Mouse (Mus musculus) forebrain, postnatal 0 days (tissue): ENCODE measurements around the gene Mtmr3. TPM values are rescaled to one million over a fixed set of nuclear protein-coding genes. Genes with fewer than 3 reads are reported as not detected.

ENCODE experiments used
- ATAC-seq: fragments of 200-750 bp; cut with Nextera tagmentation; 2 replicates; pipeline ENCODE4 v1.8.0; 2017; ENCODE audit warnings: mild to moderate bottlenecking, moderate library complexity
- DNase-seq: peaks from one replicate; pipeline ENCODE4 v3.0.0-alpha.2; 2015
- H3K27ac ChIP-seq: fragments of 300-500 bp; sonication (generic); 2 replicates; pipeline ENCODE4 v1.5.1; 2014; ENCODE audit warnings: low read depth, mild to moderate bottlenecking, antibody characterized with exemption, low read length, moderate library complexity, mixed read lengths
- H3K27me3 ChIP-seq: fragments of 300-500 bp; sonication (generic); 2 replicates; pipeline ENCODE4 v1.6.1; 2014; ENCODE audit warnings: mild to moderate bottlenecking, low read length, mixed read lengths; ENCODE audit not compliant: insufficient read depth
- H3K36me3 ChIP-seq: fragments of 300-500 bp; sonication (generic); 2 replicates; pipeline ENCODE4 v1.6.1; 2014; ENCODE audit warnings: mild to moderate bottlenecking, moderate library complexity; ENCODE audit not compliant: insufficient read depth
- H3K4me1 ChIP-seq: fragments of 300-500 bp; sonication (generic); 2 replicates; pipeline ENCODE4 v1.6.1; 2014; ENCODE audit warnings: antibody characterized with exemption; ENCODE audit not compliant: insufficient read depth
- H3K4me2 ChIP-seq: fragments of 300-500 bp; sonication (generic); 2 replicates; pipeline ENCODE4 v1.6.1; 2014; ENCODE audit warnings: low read depth, mild to moderate bottlenecking, moderate library complexity
- H3K4me3 ChIP-seq: fragments of 300-500 bp; sonication (generic); 2 replicates; pipeline ENCODE4 v1.5.1; 2014; ENCODE audit warnings: low read depth, low read length, mixed read lengths
- H3K9ac ChIP-seq: fragments of 300-500 bp; sonication (generic); 2 replicates; pipeline ENCODE4 v1.6.1; 2014; ENCODE audit warnings: mild to moderate bottlenecking
- H3K9me3 ChIP-seq: fragments of 300-500 bp; sonication (generic); 2 replicates; pipeline ENCODE4 v1.6.1; 2016; ENCODE audit warnings: low read length
- CTCF ChIP-seq: sonication (generic); IDR thresholded peaks from 2 replicates; pipeline ENCODE4 v1.5.1; 2016; ENCODE audit warnings: antibody characterized with exemption, control low read depth, low read depth
- WGBS: fragments of 180-500 bp; shearing (Covaris S2); extraction: QIAGEN DNeasy Blood & Tissue Kit; methylation state at CpG from one replicate; pipeline ENCODE4 v1.1.7; 2014; 5-methylcytosine and 5-hydroxymethylcytosine counted together
- polyA plus RNA-seq: library from polyadenylated mRNA; unstranded; fragments of >200 nt; fragmentation: Nextera tagmentation; extraction: Ambion mirVana; gene quantifications from 2 replicates; pipeline ENCODE4 v1.2.1, GENCODE M21; 2015
- total RNA-seq: library from RNA; depleted of rRNA; stranded (reverse); fragments of >200 nt; gene quantifications from 2 replicates; pipeline ENCODE4 v1.2.3, GENCODE M21; 2014

The Mtmr3 gene
- total and polyA plus RNA-seq, 2 experiments from 2014 or later = 28.4 to 93.4 TPM

- Histone ChIP-seq H3K27ac (no peak overlapping the region), H3K27me3 (no peaks in the 10 kb centered on the region), H3K9ac (no peak overlapping the region), H3K9me3 (no peaks in the 10 kb centered on the region), H3K36me3 (no peaks in the 10 kb centered on the region), H3K4me2 (no peak overlapping the region), H3K4me1 (no peaks in the 10 kb centered on the region), H3K4me3 (no peak overlapping the region)
- TF ChIP-seq CTCF = no peak
- DNase-seq = no peak
- no peak for ATAC-seq
- 72% methylated on average over 4 of the region's 4 CpGs for WGBS
Measured at GRCm38 (mm10) chr11:4621866-4622265, 27.2 kb upstream of the Mtmr3 start.

- 60% methylated on average over 13 of the region's 13 CpGs for WGBS
- ATAC-seq (no peak), DNase-seq (no peak)
- Histone ChIP-seq H3K9me3 (no peaks in the 10 kb centered on the region), H3K27me3 (no peaks in the 10 kb centered on the region), H3K4me2 (no peak overlapping the region), H3K36me3 (no peaks in the 10 kb centered on the region), H3K4me3 (no peak overlapping the region), H3K9ac (no peak overlapping the region), H3K27ac (no peak overlapping the region), H3K4me1 (no peaks in the 10 kb centered on the region)
- no peak for TF ChIP-seq CTCF
Measured at GRCm38 (mm10) chr11:4620501-4621108, 25.9 kb upstream of the Mtmr3 start.

- H3K4me3 ChIP-seq = no peak within 1 kb of the TSS
- no peaks in the 10 kb centered on the region for H3K4me1 ChIP-seq
- no peaks in the 10 kb centered on the region for H3K9me3 ChIP-seq
- no peak within 1 kb of the TSS for H3K4me2 ChIP-seq
- 83% methylated on average over 16 of the region's 16 CpGs for WGBS
- DNase-seq (no peak), ATAC-seq (no peak)
- no peak within 1 kb of the TSS for H3K27ac ChIP-seq
- H3K9ac ChIP-seq = no peak within 1 kb of the TSS
- H3K36me3 ChIP-seq = no peaks in the 10 kb centered on the region
- TF ChIP-seq CTCF = no peak
- H3K27me3 ChIP-seq = no peaks in the 10 kb centered on the region
Measured at GRCm38 (mm10) chr11:4620017-4620485, 25.4 kb upstream of the Mtmr3 start, which contains the start of gene Gm11032. Gene Gm11032, plus strand, starts transcription at chr11:4620067.

GRCm38 (mm10) chr11:4611904-4612303, 17.2 kb upstream of the Mtmr3 start:
- Histone ChIP-seq H3K9ac (no peak overlapping the region), H3K4me2 (no peak overlapping the region), H3K9me3 (no peaks in the 10 kb centered on the region), H3K27ac (no peak overlapping the region), H3K4me1 (no peaks in the 10 kb centered on the region), H3K36me3 (no peaks in the 10 kb centered on the region), H3K27me3 (no peaks in the 10 kb centered on the region), H3K4me3 (no peak overlapping the region)
- no peak for DNase-seq
- ATAC-seq = no peak
- no peak for TF ChIP-seq CTCF
- 64% methylated on average over 2 of the region's 2 CpGs for WGBS

- no peak overlapping the region for H3K9ac ChIP-seq
- 76% methylated on average over 1 of the region's 1 CpGs for WGBS
- TF ChIP-seq CTCF = no peak
- H3K36me3 ChIP-seq = no peaks in the 10 kb centered on the region
- H3K4me3 ChIP-seq = no peak overlapping the region
- H3K27me3 ChIP-seq = no peaks in the 10 kb centered on the region
- DNase-seq (no peak), ATAC-seq (no peak)
- no peaks in the 10 kb centered on the region for H3K9me3 ChIP-seq
- no peak overlapping the region for H3K4me2 ChIP-seq
- H3K27ac ChIP-seq = no peak overlapping the region
- H3K4me1 ChIP-seq = no peaks in the 10 kb centered on the region
Measured at GRCm38 (mm10) chr11:4606541-4606940, 11.9 kb upstream of the Mtmr3 start.

GRCm38 (mm10) chr11:4605414-4605813, 10.8 kb upstream of the Mtmr3 start:
- no peaks in the 10 kb centered on the region for H3K27me3 ChIP-seq
- H3K36me3 ChIP-seq = no peaks in the 10 kb centered on the region
- no peak overlapping the region for H3K27ac ChIP-seq
- no peak overlapping the region for H3K9ac ChIP-seq
- H3K4me2 ChIP-seq = no peak overlapping the region
- H3K9me3 ChIP-seq = no peaks in the 10 kb centered on the region
- no peak overlapping the region for H3K4me3 ChIP-seq
- TF ChIP-seq CTCF = no peak
- 62% methylated on average over 7 of the region's 7 CpGs for WGBS
- H3K4me1 ChIP-seq = no peaks in the 10 kb centered on the region
- DNase-seq = no peak
- ATAC-seq = no peak

GRCm38 (mm10) chr11:4604441-4604840, 9.8 kb upstream of the Mtmr3 start:
- Histone ChIP-seq H3K36me3 (no peaks in the 10 kb centered on the region), H3K27me3 (no peaks in the 10 kb centered on the region), H3K9ac (no peak overlapping the region), H3K9me3 (no peaks in the 10 kb centered on the region), H3K4me3 (no peak overlapping the region), H3K27ac (no peak overlapping the region), H3K4me2 (no peak overlapping the region), H3K4me1 (no peaks in the 10 kb centered on the region)
- 73% methylated on average over 6 of the region's 6 CpGs for WGBS
- DNase-seq (no peak), ATAC-seq (no peak)
- no peak for TF ChIP-seq CTCF
